Mouse (Mus musculus): ENCODE measurements around the gene Gm20498. TPM values are rescaled to one million over a fixed set of nuclear protein-coding genes. Genes with fewer than 3 reads are reported as not detected.
"Not testable (repeated sequence)": the region's sequence is repeated elsewhere in the genome, so short reads cannot be mapped to it uniquely, and the experiment has no call there.

Gm20498 gene
- polyA plus RNA-seq, 1 experiment = 20.0 TPM

- Histone ChIP-seq H3K36me3 (ENCODE audit: control insufficient read depth, insufficient read depth, low read length) (no peaks in the 10 kb centered on the region), H3K4me1 (ENCODE audit: control insufficient read depth, insufficient read depth, insufficient read length, low read length) (peaks cover 11% of the 10 kb centered on the region; the same call in 1 of the 2 replicates), H3K4me3 (ENCODE audit: low read depth, low read length) (no peak overlapping the region), H3K27ac (ENCODE audit: insufficient read depth, low read depth, low read length) (no peak overlapping the region), H3K27me3 (ENCODE audit: control insufficient read depth, insufficient read depth, low read length) (no peaks in the 10 kb centered on the region)
- TF ChIP-seq POLR2A (IDR thresholded peaks at IDR 0.05; ENCODE audit: low read depth, low read length) = no peak
- no peak for TF ChIP-seq CTCF (IDR thresholded peaks at IDR 0.05; ENCODE audit: extremely low read depth, insufficient read length, insufficient replicate concordance, low read depth, low read length)
- 47% methylated on average over 5 of the region's 5 CpGs for WGBS
Measured at GRCm38 (mm10) chr12:81490491-81490890, 42.2 kb downstream of the Gm20498 start.

GRCm38 (mm10) chr12:81485311-81485710 is 47.4 kb downstream of the Gm20498 start:
- WGBS = 47% methylated on average over 6 of the region's 6 CpGs
- H3K27ac ChIP-seq (ENCODE audit: insufficient read depth, low read depth, low read length) = 0 out of 2 replicates have a peak overlapping the region, but pooled peaks have one; percentile 99
- peak overlapping the region; percentile 85 for H3K4me3 ChIP-seq (ENCODE audit: low read depth, low read length)
- H3K36me3 ChIP-seq (ENCODE audit: control insufficient read depth, insufficient read depth, low read length) = 0 out of 2 replicates have a peak, but pooled peaks cover 2% of the 10 kb centered on the region
- H3K27me3 ChIP-seq (ENCODE audit: control insufficient read depth, insufficient read depth, low read length) = no peaks in the 10 kb centered on the region
- TF ChIP-seq CTCF (IDR thresholded peaks at IDR 0.05; ENCODE audit: extremely low read depth, insufficient read length, insufficient replicate concordance, low read depth, low read length) = no peak
- TF ChIP-seq POLR2A (IDR thresholded peaks at IDR 0.05; ENCODE audit: low read depth, low read length) = no peak
- peaks cover 7% of the 10 kb centered on the region; the same call in 1 of the 2 replicates for H3K4me1 ChIP-seq (ENCODE audit: control insufficient read depth, insufficient read depth, insufficient read length, low read length)

GRCm38 (mm10) chr12:81484727-81485191 is 47.9 kb downstream of the Gm20498 start, which contains the start of gene Cox16:
Gene Cox16 (minus strand): TSS chr12:81485127.
- no peak for TF ChIP-seq CTCF (IDR thresholded peaks at IDR 0.05; ENCODE audit: extremely low read depth, insufficient read length, insufficient replicate concordance, low read depth, low read length)
- peak; percentile 66 for TF ChIP-seq POLR2A (IDR thresholded peaks at IDR 0.05; ENCODE audit: low read depth, low read length)
- H3K27me3 ChIP-seq (ENCODE audit: control insufficient read depth, insufficient read depth, low read length) = no peaks in the 10 kb centered on the region
- WGBS = under 1% methylated on average over 31 of the region's 31 CpGs
- H3K4me1 ChIP-seq (ENCODE audit: control insufficient read depth, insufficient read depth, insufficient read length, low read length) = peaks cover 5% of the 10 kb centered on the region; the same call in 1 of the 2 replicates
- peak within 1 kb of the TSS; percentile 99 for H3K27ac ChIP-seq (ENCODE audit: insufficient read depth, low read depth, low read length)
- peak within 1 kb of the TSS; percentile 85 for H3K4me3 ChIP-seq (ENCODE audit: low read depth, low read length)
- H3K36me3 ChIP-seq (ENCODE audit: control insufficient read depth, insufficient read depth, low read length) = 0 out of 2 replicates have a peak, but pooled peaks cover 2% of the 10 kb centered on the region

GRCm38 (mm10) chr12:81484212-81484611 is 48.5 kb downstream of the Gm20498 start:
- Histone ChIP-seq H3K4me1 (ENCODE audit: control insufficient read depth, insufficient read depth, insufficient read length, low read length) (peaks cover 2% of the 10 kb centered on the region; the same call in 1 of the 2 replicates), H3K27ac (ENCODE audit: insufficient read depth, low read depth, low read length) (peak overlapping the region; percentile 99; the same call in 1 of the 2 replicates), H3K27me3 (ENCODE audit: control insufficient read depth, insufficient read depth, low read length) (no peaks in the 10 kb centered on the region), H3K36me3 (ENCODE audit: control insufficient read depth, insufficient read depth, low read length) (peaks cover 2% of the 10 kb centered on the region; the same call in 1 of the 2 replicates), H3K4me3 (ENCODE audit: low read depth, low read length) (peak overlapping the region; percentile 85)
- WGBS = 2% methylated on average over 7 of the region's 7 CpGs
- no peak for TF ChIP-seq POLR2A (IDR thresholded peaks at IDR 0.05; ENCODE audit: low read depth, low read length)
- no peak for TF ChIP-seq CTCF (IDR thresholded peaks at IDR 0.05; ENCODE audit: extremely low read depth, insufficient read length, insufficient replicate concordance, low read depth, low read length)

GRCm38 (mm10) chr12:81483656-81484055 is 49.0 kb downstream of the Gm20498 start:
- peaks cover 2% of the 10 kb centered on the region; the same call in 1 of the 2 replicates for H3K4me1 ChIP-seq (ENCODE audit: control insufficient read depth, insufficient read depth, insufficient read length, low read length)
- no peaks in the 10 kb centered on the region for H3K27me3 ChIP-seq (ENCODE audit: control insufficient read depth, insufficient read depth, low read length)
- TF ChIP-seq CTCF (IDR thresholded peaks at IDR 0.05; ENCODE audit: extremely low read depth, insufficient read length, insufficient replicate concordance, low read depth, low read length) (no peak), POLR2A (IDR thresholded peaks at IDR 0.05; ENCODE audit: low read depth, low read length) (no peak)
- peaks cover 2% of the 10 kb centered on the region; the same call in 1 of the 2 replicates for H3K36me3 ChIP-seq (ENCODE audit: control insufficient read depth, insufficient read depth, low read length)
- H3K4me3 ChIP-seq (ENCODE audit: low read depth, low read length) = peak overlapping the region; percentile 17; the same call in 1 of the 2 replicates
- WGBS = 32% methylated on average over 17 of the region's 17 CpGs
- H3K27ac ChIP-seq (ENCODE audit: insufficient read depth, low read depth, low read length) = no peak overlapping the region; the same call in 1 of the 2 replicates

GRCm38 (mm10) chr12:81459051-81459450 is 73.7 kb downstream of the Gm20498 start:
- not testable (repeated sequence) for H3K27me3 ChIP-seq (ENCODE audit: control insufficient read depth, insufficient read depth, low read length); H3K4me1 ChIP-seq (ENCODE audit: control insufficient read depth, insufficient read depth, insufficient read length, low read length); H3K36me3 ChIP-seq (ENCODE audit: control insufficient read depth, insufficient read depth, low read length); H3K4me3 ChIP-seq (ENCODE audit: low read depth, low read length); H3K27ac ChIP-seq (ENCODE audit: insufficient read depth, low read depth, low read length)
- 95% methylated on average over 7 of the region's 7 CpGs for WGBS

GRCm38 (mm10) chr12:81438985-81439384 is 93.7 kb downstream of the Gm20498 start:
- H3K4me3 ChIP-seq (ENCODE audit: low read depth, low read length); H3K36me3 ChIP-seq (ENCODE audit: control insufficient read depth, insufficient read depth, low read length); H3K27me3 ChIP-seq (ENCODE audit: control insufficient read depth, insufficient read depth, low read length); H3K27ac ChIP-seq (ENCODE audit: insufficient read depth, low read depth, low read length); H3K4me1 ChIP-seq (ENCODE audit: control insufficient read depth, insufficient read depth, insufficient read length, low read length): not testable (repeated sequence)
- WGBS = 98% methylated on average over 9 of the region's 9 CpGs

- H3K4me3 ChIP-seq (ENCODE audit: low read depth, low read length) = not testable (repeated sequence)
- WGBS = 26% methylated on average over 2 of the region's 2 CpGs
Measured at GRCm38 (mm10) chr12:81434778-81435177, 97.9 kb downstream of the Gm20498 start.

More at GRCm38 (mm10) chr12:81434778-81435177, 97.9 kb downstream of the Gm20498 start:
- not testable (repeated sequence) for H3K27me3 ChIP-seq (ENCODE audit: control insufficient read depth, insufficient read depth, low read length); H3K27ac ChIP-seq (ENCODE audit: insufficient read depth, low read depth, low read length); H3K4me1 ChIP-seq (ENCODE audit: control insufficient read depth, insufficient read depth, insufficient read length, low read length); H3K36me3 ChIP-seq (ENCODE audit: control insufficient read depth, insufficient read depth, low read length)

Measured in small intestine, adult 2 months (tissue).